Mouse (Mus musculus): Measurements from ENCODE around the gene Gigyf2. TPM values are rescaled to one million over a fixed set of nuclear protein-coding genes. Genes with fewer than 3 reads are reported as not detected.

Gene Gigyf2
- polyA plus RNA-seq, 1 experiment: 22.8 TPM

GRCm38 (mm10) chr1:87360276-87360675 lies 33.5 kb downstream of the Gigyf2 start:
- DNase-seq (ENCODE audit: low read depth in 1 of 2, low spot score in 2 of 2): no peak
- Histone ChIP-seq H3K27ac (ENCODE audit: insufficient read depth, low read length) (no peak overlapping the region), H3K27me3 (ENCODE audit: control insufficient read depth, insufficient read depth, low read length) (no peaks in the 10 kb centered on the region), H3K4me1 (ENCODE audit: control insufficient read depth, insufficient read depth, insufficient read length) (no peaks in the 10 kb centered on the region), H3K4me3 (ENCODE audit: extremely low read depth, insufficient read depth, insufficient read length) (no peak overlapping the region), H3K36me3 (ENCODE audit: control insufficient read depth, insufficient read depth, low read length) (peaks cover 11% of the 10 kb centered on the region)
- WGBS: 84% methylated on average over 1 of the region's 1 CpGs
- TF ChIP-seq POLR2A (IDR thresholded peaks at IDR 0.05; ENCODE audit: low read depth, low read length) (no peak), CTCF (IDR thresholded peaks at IDR 0.05; ENCODE audit: extremely low read depth, insufficient read depth, insufficient read length, insufficient replicate concordance) (no peak)

GRCm38 (mm10) chr1:87378024-87378560 lies 51.3 kb downstream of the Gigyf2 start:
- H3K4me1 ChIP-seq (ENCODE audit: control insufficient read depth, insufficient read depth, insufficient read length): no peaks in the 10 kb centered on the region
- no peak overlapping the region for H3K27ac ChIP-seq (ENCODE audit: insufficient read depth, low read length)
- no peak overlapping the region for H3K4me3 ChIP-seq (ENCODE audit: extremely low read depth, insufficient read depth, insufficient read length)
- peaks cover 11% of the 10 kb centered on the region for H3K36me3 ChIP-seq (ENCODE audit: control insufficient read depth, insufficient read depth, low read length)
- H3K27me3 ChIP-seq (ENCODE audit: control insufficient read depth, insufficient read depth, low read length): no peaks in the 10 kb centered on the region
- no peak for TF ChIP-seq POLR2A (IDR thresholded peaks at IDR 0.05; ENCODE audit: low read depth, low read length)
- no peak for TF ChIP-seq CTCF (IDR thresholded peaks at IDR 0.05; ENCODE audit: extremely low read depth, insufficient read depth, insufficient read length, insufficient replicate concordance)
- WGBS: 85% methylated on average over 3 of the region's 3 CpGs
- no peak for DNase-seq (ENCODE audit: low read depth in 1 of 2, low spot score in 2 of 2)

GRCm38 (mm10) chr1:87379919-87380318 lies 53.1 kb downstream of the Gigyf2 start:
- Histone ChIP-seq H3K4me3 (ENCODE audit: extremely low read depth, insufficient read depth, insufficient read length) (no peak overlapping the region), H3K27me3 (ENCODE audit: control insufficient read depth, insufficient read depth, low read length) (no peaks in the 10 kb centered on the region), H3K27ac (ENCODE audit: insufficient read depth, low read length) (no peak overlapping the region), H3K36me3 (ENCODE audit: control insufficient read depth, insufficient read depth, low read length) (peaks cover 7% of the 10 kb centered on the region), H3K4me1 (ENCODE audit: control insufficient read depth, insufficient read depth, insufficient read length) (no peaks in the 10 kb centered on the region)
- WGBS: 96% methylated on average over 1 of the region's 1 CpGs
- TF ChIP-seq CTCF (IDR thresholded peaks at IDR 0.05; ENCODE audit: extremely low read depth, insufficient read depth, insufficient read length, insufficient replicate concordance): no peak
- no peak for TF ChIP-seq POLR2A (IDR thresholded peaks at IDR 0.05; ENCODE audit: low read depth, low read length)
- no peak for DNase-seq (ENCODE audit: low read depth in 1 of 2, low spot score in 2 of 2)

- 92% methylated on average over 3 of the region's 3 CpGs for WGBS
- no peak for DNase-seq (ENCODE audit: low read depth in 1 of 2, low spot score in 2 of 2)
- TF ChIP-seq CTCF (IDR thresholded peaks at IDR 0.05; ENCODE audit: extremely low read depth, insufficient read depth, insufficient read length, insufficient replicate concordance) (no peak), POLR2A (IDR thresholded peaks at IDR 0.05; ENCODE audit: low read depth, low read length) (no peak)
These were observed 54.4 kb downstream of the Gigyf2 start for GRCm38 (mm10) chr1:87381152-87381551.

GRCm38 (mm10) chr1:87386436-87387092 lies 59.8 kb downstream of the Gigyf2 start:
- DNase-seq (ENCODE audit: low read depth in 1 of 2, low spot score in 2 of 2): no peak

More at GRCm38 (mm10) chr1:87381152-87381551, 54.4 kb downstream of the Gigyf2 start:
- Histone ChIP-seq H3K36me3 (ENCODE audit: control insufficient read depth, insufficient read depth, low read length) (peaks cover 7% of the 10 kb centered on the region), H3K27ac (ENCODE audit: insufficient read depth, low read length) (no peak overlapping the region), H3K27me3 (ENCODE audit: control insufficient read depth, insufficient read depth, low read length) (no peaks in the 10 kb centered on the region), H3K4me1 (ENCODE audit: control insufficient read depth, insufficient read depth, insufficient read length) (no peaks in the 10 kb centered on the region), H3K4me3 (ENCODE audit: extremely low read depth, insufficient read depth, insufficient read length) (no peak overlapping the region)

GRCm38 (mm10) chr1:87393444-87394195 lies 66.8 kb downstream of the Gigyf2 start:
- TF ChIP-seq CTCF (IDR thresholded peaks at IDR 0.05; ENCODE audit: extremely low read depth, insufficient read depth, insufficient read length, insufficient replicate concordance): no peak
- TF ChIP-seq POLR2A (IDR thresholded peaks at IDR 0.05; ENCODE audit: low read depth, low read length): no peak
- no peaks in the 10 kb centered on the region for H3K27me3 ChIP-seq (ENCODE audit: control insufficient read depth, insufficient read depth, low read length)
- no peak overlapping the region for H3K4me3 ChIP-seq (ENCODE audit: extremely low read depth, insufficient read depth, insufficient read length)
- no peak overlapping the region for H3K27ac ChIP-seq (ENCODE audit: insufficient read depth, low read length)
- peaks cover 1% of the 10 kb centered on the region; the same call in 1 of the 2 replicates for H3K36me3 ChIP-seq (ENCODE audit: control insufficient read depth, insufficient read depth, low read length)
- H3K4me1 ChIP-seq (ENCODE audit: control insufficient read depth, insufficient read depth, insufficient read length): no peaks in the 10 kb centered on the region
- WGBS: 94% methylated on average over 3 of the region's 3 CpGs
- no peak for DNase-seq (ENCODE audit: low read depth in 1 of 2, low spot score in 2 of 2)

More at GRCm38 (mm10) chr1:87386436-87387092, 59.8 kb downstream of the Gigyf2 start:
- H3K36me3 ChIP-seq (ENCODE audit: control insufficient read depth, insufficient read depth, low read length): no peaks in the 10 kb centered on the region; the same call in 1 of the 2 replicates
- H3K4me1 ChIP-seq (ENCODE audit: control insufficient read depth, insufficient read depth, insufficient read length): no peaks in the 10 kb centered on the region
- TF ChIP-seq POLR2A (IDR thresholded peaks at IDR 0.05; ENCODE audit: low read depth, low read length): no peak
- no peak for TF ChIP-seq CTCF (IDR thresholded peaks at IDR 0.05; ENCODE audit: extremely low read depth, insufficient read depth, insufficient read length, insufficient replicate concordance)
- no peak overlapping the region for H3K4me3 ChIP-seq (ENCODE audit: extremely low read depth, insufficient read depth, insufficient read length)
- H3K27me3 ChIP-seq (ENCODE audit: control insufficient read depth, insufficient read depth, low read length): no peaks in the 10 kb centered on the region
- no peak overlapping the region for H3K27ac ChIP-seq (ENCODE audit: insufficient read depth, low read length)
- 82% methylated on average over 9 of the region's 9 CpGs for WGBS
